Mouse (Mus musculus) liver, embryonic 14.5 days (tissue): ENCODE measurements around the gene Klhl12.

Experiments used
- CTCF ChIP-seq: IDR thresholded peaks from 2 replicates; pipeline ENCODE4 v1.5.1; 2016; ENCODE audit warnings: antibody characterized with exemption, low read depth, control low read depth
- EP300 ChIP-seq: IDR thresholded peaks from 2 replicates; pipeline ENCODE4 v1.6.1; 2016; ENCODE audit warnings: antibody characterized with exemption, low read depth

- peak; percentile 38 for TF ChIP-seq CTCF
- peak; percentile 98 for TF ChIP-seq EP300
These were observed 29.0 kb upstream of the Klhl12 start for GRCm38 (mm10) chr1:134426289-134426688.
